Mouse (Mus musculus) c-Kit-negative CD71-positive TER-119-positive erythroid progenitor cells, embryonic 14.5 days (primary cell): ENCODE data around the gene Trappc12.
A peak's percentile ranks its signal among the peaks of the same experiment; 100 is the strongest.

Experiments used
- DNase-seq: peaks from one replicate; pipeline ENCODE4 v3.0.0-alpha.2; 2013; ENCODE audit warnings: low read depth, low spot score

The Trappc12 gene

GRCm38 (mm10) chr12:28750021-28750633, at the start of gene Trappc12:
TSS of gene Trappc12 (minus strand) at chr12:28750472.
- peak; percentile 78 for DNase-seq

DNA sequence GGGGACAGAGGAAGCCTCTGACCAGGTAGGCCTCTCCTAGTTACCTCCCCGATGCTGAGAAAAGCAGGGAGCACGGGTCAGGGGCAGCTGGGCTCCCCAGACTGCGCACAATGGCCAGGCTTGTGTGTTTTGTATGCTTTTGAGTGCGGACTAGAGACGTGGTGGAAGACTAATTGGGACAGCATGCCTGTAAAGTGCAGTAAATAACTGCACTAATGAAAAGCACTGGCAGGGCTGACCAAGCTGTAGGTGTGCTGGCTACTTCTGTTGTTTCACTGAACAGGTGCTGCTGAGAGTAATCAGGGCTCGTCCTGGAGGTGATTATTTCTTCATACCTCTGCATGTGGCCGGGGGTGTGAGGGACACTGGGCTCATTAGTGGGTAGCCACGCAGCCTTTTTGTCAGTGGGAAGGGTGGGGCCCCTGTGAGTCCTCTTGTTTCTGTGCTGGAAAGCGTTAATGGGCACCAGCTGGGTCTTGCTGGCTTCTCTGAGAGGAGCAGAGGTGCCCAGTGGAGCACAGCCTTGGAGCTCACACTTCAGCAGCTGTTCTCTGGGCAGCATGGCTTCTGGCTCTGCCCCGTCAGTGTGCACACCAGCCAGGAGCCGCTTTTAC, 49.6 kb upstream of the Trappc12 start:
- DNase-seq = no peak

DNA sequence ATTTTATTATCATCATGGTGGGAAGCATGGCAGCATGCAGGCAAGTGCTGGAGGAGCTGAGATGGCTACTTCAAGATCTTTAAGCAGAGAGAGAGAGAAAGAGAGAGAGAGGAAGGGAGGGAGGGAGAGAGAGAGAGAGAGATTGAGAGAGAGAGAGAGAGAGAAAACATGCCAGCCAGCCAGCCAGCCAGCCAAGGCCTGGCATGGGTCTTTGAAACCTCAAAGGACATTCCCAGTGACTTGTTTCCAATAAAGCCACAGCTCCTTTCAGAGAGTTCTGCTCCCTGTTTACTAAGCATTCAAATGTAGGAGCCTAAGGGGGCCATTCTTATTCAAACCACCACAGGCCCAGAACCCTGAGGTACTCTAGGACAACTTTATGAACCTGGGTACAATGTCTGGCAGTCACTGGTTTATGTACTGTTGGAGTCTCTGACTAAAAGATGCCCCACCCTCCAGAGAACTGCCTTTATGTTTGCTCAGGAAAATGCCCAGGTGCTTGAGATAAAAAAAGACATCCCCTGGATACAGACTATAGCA, 46.7 kb upstream of the Trappc12 start:
- no peak for DNase-seq

DNA sequence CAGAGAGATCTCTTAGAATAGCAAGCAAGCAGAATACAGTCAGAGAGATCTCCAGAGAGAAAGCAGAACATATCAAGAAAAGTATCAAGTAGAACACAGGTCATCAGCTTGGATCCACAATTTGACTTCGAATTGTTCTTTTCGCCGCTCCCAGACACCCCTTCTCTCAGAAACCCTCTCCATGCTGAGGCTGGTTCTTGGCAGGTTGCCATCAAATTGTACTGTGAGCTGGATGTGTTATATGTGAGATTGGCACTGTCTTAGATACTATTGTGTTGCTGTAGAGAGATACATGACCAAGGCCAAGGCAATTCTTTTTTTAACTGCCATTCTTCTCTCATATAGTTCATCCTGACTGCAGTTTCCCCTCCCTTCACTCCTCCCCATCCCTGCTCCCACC, 44.8 kb upstream of the Trappc12 start:
- DNase-seq = no peak

DNA sequence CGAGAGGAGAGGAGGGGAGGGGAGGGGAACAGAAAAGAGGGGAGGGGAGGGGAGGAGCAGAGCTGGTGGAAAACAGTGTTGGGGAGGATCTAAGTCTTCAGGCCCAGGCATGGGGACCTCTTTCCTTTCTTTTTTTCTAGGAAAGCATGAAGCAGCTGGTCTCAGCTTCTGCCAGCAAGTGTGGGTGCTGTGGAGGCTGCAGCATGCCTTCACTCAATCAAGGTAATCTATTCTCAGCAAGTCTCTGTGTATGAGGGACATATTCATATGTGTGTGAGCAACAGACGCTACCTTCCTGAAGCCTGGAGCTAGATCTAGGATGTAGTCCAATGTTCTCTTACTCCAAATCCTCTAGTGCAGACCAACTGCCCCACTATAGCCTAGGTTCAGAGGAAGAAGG, 43.4 kb upstream of the Trappc12 start:
- no peak for DNase-seq

DNA sequence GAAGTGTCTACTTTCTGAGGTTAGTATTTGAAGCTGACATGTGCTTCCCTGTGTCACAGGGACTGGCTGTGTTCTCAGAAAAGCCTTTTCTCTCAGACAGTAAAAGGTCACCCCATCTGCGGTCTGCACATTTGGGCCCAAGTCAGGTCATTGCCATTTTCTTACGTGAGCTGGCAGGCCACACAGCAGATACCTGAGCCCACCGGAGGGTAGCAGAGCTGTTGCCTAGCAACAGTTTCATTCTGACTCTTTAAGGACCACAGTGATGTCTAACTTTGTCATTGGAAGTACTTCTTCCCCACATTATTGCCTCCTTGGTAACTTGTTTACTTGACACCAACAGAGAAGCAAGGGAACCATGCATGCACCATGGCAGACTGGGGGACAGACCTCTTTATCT, 42.3 kb upstream of the Trappc12 start:
- DNase-seq = no peak

DNA sequence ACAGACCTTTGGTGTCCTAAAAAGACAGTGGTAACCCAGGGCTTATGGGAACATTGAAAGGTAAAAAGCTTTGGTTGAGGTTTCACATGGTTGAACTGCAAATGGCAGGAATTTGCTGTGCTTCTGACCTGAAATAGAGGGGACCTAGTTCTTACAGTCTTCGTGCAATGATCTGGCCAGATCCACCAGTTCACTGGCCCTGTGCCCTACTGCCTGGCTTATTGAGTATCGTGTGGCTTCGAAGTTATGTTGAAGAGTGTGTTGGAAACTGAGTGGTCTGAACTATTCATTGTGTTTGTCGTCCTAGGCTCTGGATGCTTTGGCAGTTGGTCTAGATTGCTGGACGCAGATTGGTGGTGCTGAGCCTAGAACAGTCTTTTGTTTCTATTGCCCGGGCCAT, 36.0 kb upstream of the Trappc12 start:
- no peak for DNase-seq

DNA sequence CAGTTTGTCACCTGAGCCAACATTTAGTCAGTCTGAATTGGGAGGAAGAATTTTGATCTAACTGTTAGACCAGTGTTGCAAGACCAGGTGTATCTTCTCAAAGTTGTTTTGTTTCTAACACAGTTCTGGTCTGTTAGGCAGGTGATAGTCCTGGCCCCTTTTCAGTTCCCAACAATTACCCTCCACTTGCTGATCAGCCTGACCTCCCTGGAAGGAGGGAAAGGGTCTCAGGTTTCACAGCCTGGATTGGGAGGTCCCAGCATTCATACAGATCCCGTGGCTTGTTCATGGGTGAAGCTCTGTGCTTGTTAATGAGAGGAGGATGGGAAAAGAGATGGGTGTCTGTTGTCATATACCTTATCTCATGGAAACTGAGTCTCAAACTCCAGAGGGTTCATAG, 35.0 kb upstream of the Trappc12 start:
- DNase-seq = no peak

DNA sequence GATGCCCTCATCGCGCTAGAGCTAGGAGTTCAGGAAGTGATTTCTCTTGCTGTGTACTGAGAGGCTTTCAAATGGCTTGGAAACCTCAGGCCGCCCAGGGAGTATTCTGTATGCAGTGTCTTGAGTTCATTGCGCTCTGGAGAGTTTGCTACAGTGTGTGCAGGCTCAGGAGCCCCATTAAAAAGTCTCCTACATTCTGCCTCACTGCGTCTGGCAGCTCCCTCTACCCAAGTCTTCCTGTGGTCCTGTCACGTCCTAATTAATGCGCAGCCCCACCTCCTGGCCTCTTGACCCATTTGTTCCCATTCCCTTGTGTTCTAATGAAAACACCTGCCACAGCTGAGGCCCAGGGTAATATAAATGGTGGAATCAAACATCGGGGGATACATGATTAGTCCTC, 34.6 kb upstream of the Trappc12 start:
- no peak for DNase-seq

DNA sequence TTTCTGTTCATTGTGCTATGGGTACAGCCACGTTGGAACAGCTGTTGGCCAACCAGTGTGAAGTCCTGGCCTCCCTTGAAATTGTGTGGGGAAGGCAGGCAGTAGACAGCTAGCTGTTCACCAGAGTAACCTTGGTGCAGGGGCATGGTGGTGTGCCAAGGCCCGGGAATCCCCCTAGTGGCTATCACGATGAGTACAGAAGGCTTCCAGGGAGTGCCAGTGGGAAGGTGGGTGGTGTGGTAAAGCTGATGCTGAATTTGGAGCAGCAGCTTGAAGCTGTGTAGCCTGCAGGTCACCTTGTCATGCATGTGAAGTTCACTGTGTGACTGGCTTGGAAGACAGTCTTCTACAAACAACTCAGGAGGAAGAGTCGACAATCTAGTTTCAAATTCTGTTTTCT, 34.1 kb upstream of the Trappc12 start:
- no peak for DNase-seq

- DNase-seq = no peak
Measured at GRCm38 (mm10) chr12:28782637-28783036, 32.4 kb upstream of the Trappc12 start.

GRCm38 (mm10) chr12:28780180-28780579, 29.9 kb upstream of the Trappc12 start:
- DNase-seq = no peak

GRCm38 (mm10) chr12:28775627-28776026, 25.4 kb upstream of the Trappc12 start:
- no peak for DNase-seq

DNA sequence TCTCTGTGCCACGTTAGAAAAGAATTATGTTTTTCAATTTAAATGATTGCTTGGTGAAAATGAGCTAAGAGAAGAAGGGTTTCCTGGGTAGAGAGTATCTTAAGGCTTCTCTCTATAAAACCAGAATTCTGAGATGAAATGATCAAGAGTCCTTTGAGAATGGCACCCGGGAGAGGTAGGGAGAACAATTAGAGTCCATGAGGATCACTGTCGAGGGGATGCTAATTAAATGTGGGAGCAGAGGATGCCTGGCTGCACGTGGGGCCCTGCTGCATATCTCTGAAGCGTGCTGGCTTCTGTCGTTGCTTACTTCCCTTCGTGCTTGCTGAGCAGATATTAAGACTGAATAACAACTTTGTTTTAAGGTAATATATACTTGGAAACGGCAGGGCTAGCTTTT, 24.8 kb upstream of the Trappc12 start:
- no peak for DNase-seq

DNA sequence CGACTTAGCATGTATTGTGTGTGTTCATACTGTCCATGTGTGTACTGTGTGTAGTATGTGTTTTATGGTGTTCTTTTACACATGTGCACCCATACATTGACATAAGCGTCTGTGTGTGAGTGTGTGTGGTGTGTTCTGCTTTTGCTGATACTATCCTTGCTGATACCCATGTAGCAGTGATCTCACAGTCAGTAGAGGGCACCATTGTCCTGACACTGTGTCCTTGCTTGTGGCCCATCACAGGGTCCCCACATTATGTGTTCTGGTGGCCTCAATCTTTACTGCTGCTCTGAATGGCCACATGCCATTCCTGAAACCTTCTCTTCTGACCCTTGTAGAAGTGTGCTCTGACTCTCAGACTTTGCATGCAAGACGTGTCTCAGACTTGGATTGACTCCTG, 23.5 kb upstream of the Trappc12 start:
- DNase-seq = no peak

DNA sequence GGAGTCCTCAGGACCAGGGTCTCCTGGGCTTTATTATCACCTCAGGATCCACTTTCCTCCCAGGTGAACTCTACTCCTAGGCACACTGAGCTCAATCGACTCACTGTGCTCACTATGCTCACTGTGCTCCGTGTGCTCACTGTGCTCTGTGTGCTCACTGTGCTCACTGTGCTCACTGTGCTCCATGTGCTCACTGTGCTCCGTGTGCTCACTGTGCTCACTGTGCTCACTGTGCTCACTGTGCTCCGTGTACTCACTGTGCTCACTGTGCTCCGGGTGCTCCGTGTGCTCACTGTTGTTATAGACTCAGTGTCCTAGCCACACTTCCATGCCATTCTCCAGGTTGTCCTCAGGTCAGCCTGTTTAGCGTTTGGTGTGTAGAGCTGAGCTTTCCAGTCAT, 19.7 kb upstream of the Trappc12 start:
- DNase-seq = no peak

- no peak for DNase-seq
Measured at GRCm38 (mm10) chr12:28756019-28756418, 5.7 kb upstream of the Trappc12 start.

DNA sequence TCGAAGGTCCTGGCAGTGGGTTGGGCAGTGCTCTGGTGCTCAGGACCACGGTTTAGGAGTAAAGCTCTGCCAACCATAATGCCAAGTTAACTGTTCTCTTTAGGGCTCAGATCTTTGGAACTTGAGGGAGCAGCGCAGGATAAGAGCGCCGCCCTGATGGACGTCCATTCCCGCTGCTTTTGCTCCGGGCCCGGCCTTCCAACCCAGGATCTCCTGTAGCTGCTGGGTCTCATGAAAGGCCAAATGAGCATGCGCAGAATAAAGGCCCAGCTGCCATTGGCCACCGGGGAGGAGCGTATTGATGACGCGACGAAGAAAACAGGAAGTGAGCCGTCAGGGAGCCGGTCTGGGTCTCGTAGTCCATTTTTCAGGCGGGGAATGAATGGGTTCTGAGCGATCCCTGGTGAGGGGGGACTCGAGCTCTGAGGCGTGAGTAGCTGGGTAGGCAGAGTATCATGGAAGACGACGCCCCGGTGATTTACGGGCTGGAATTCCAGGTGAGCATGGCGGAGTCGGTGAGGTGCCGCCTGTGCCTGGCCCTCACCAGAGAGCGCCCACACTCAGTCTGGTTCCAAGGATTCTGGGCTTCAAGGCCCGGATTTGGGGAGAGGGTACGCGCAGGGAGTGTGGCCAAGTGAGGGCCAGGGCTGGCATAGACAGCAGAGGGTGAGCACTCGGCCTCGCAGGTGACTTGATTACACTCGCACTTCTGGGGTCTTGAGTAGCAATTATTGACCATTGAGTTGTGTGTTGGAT, 1.4 kb upstream of the Trappc12 start, which contains the start of gene Eipr1:
Eipr1 (plus strand) TSS at position 296 of the 756 bp plus-strand sequence.
- peak; percentile 97 for DNase-seq

DNA sequence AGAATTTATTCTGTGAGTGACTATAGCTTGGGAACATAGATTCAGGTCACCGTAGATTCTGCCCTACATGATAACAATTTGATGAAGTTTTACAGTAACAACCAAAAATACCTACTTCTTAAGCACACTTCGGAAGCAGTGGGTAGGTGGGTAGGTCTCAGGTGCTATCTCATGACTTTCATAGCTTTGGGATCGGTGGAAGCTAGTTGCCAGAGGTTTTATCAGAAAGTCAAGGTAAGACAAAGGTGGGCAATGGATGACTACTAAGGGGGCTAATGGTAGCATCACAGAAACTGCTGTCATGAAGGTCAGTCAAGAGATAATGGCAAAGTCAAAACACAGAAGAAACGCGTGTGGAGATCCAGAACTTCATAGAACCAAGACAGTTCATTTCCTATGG, 604 bp upstream of the Trappc12 start:
- no peak for DNase-seq

DNA sequence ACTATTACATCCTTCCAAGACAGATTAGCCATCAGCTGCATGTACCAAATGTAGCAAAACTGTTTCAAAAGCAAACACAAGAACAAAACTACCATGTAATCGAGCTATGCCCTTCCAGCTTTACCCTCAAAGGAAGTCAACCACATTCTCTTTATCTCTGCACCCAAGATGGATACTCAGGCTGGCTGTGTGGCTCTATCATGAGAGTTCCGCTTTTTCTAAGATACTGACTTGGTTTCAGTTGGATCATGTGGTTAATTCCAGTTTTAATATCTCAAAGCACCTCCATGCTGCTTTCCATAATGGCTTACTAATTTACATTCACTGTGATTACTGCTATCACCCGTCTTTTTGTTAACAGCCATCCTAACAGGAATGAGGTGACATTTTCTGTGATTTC, 6.9 kb downstream of the Trappc12 start:
- no peak for DNase-seq

DNA sequence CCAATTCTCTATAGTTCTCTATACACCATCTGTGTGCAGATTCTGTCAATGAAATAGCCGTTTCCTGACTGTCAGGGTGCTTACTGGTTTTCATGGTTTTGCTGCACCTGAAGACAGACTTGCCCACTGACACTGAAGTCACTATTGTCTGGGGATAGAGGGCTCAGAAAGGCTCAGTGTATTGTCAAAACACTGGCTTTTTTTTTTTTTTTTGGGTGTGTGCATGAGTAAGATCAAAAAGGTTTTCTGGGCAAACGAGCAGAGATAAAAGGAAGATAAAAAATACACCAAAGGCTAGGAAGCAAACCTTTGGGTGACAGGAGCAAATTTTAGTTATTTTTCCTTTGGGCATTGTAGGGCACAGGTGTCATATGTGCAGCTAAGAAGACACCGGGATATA, 15.0 kb downstream of the Trappc12 start:
- no peak for DNase-seq

- DNase-seq = no peak
Measured at GRCm38 (mm10) chr12:28734271-28734670, 16.0 kb downstream of the Trappc12 start.
